Mouse (Mus musculus): ENCODE measurements around the gene Fam228b.
"Not testable (repeated sequence)": the region's sequence is repeated elsewhere in the genome, so short reads cannot be mapped to it uniquely, and the experiment has no call there.

Gene Fam228b

GRCm38 (mm10) chr12:4706901-4707300, 62.2 kb downstream of the Fam228b start:
- in situ Hi-C loops (cut with MboI; ENCODE audit: low pct_unique_long_range_greater_than_20kb in 1 of 2, low sequenced_read_pairs in 2 of 2, unreplicated experiment in 1 of 2): no loop called here

DNA sequence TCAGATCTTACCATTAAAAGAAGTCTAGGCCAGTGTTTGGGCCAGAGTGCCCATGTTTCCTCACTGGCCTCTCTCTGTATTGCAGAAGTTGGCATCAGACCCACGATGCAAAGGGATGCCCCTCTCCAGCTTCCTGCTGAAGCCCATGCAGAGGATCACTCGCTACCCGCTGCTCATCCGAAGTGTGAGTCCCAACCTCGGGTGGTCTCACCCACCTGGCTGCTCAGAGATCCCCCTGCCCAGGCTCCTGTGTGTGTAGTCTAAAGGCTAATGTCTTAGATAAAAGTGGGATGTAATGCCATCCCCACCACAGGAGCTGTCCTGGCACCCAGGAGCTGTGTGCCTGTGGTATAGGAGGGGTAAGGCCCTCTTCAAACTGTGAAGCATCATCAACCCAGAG, 62.9 kb downstream of the Fam228b start:
- in situ Hi-C loops (cut with MboI; ENCODE audit: low pct_unique_long_range_greater_than_20kb in 1 of 2, low sequenced_read_pairs in 2 of 2, unreplicated experiment in 1 of 2): no loop called here

- in situ Hi-C loops (cut with MboI; ENCODE audit: low pct_unique_long_range_greater_than_20kb in 1 of 2, low sequenced_read_pairs in 2 of 2, unreplicated experiment in 1 of 2): not testable (repeated sequence)
These were observed 63.4 kb downstream of the Fam228b start for GRCm38 (mm10) chr12:4705626-4706025.

DNA sequence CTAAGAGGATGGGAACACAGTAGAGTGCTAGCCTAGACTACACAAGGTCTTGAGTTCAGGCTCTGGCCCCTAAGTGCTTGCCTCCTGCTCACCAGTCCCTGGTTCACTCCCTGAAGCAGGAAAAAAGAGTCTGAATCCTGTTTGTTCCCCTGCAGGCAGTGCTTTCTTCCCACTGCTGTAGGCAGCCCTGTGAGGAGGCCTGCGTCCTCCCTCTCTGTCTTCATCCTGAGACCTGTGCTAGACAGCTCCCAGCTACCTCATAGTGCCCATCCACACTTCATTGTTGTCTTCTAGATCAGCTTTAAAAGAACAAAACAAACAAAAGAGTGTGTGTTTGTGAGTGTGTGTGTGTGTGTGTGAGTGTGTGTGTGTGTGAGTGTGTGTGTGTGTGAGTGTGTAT, 74.5 kb downstream of the Fam228b start:
- in situ Hi-C loops (cut with MboI; ENCODE audit: low pct_unique_long_range_greater_than_20kb in 1 of 2, low sequenced_read_pairs in 2 of 2, unreplicated experiment in 1 of 2): no loop called here

GRCm38 (mm10) chr12:4691193-4691592, 77.9 kb downstream of the Fam228b start:
- in situ Hi-C loops (cut with MboI; ENCODE audit: low pct_unique_long_range_greater_than_20kb in 1 of 2, low sequenced_read_pairs in 2 of 2, unreplicated experiment in 1 of 2): no loop called here
